Mouse (Mus musculus): ENCODE measurements around the gene Zyg11b.

GRCm38 (mm10) chr4:108347111-108347510, 46.2 kb upstream of the Zyg11b start:
- TF ChIP-seq CTCF (IDR thresholded peaks at IDR 0.05; ENCODE audit: low read depth) (no peak), EP300 (IDR thresholded peaks at IDR 0.05; ENCODE audit: low read depth) (no peak)

All from heart, postnatal 0 days (tissue).